Mouse (Mus musculus): ENCODE data around the gene Znrd1as.

GRCm38 (mm10) chr17:37012141-37012540, 53.7 kb downstream of the Znrd1as start:
- TF ChIP-seq POLR2A (IDR thresholded peaks at IDR 0.05; ENCODE audit: borderline replicate concordance, extremely low read depth, low read depth, low read length), result no peak
- TF ChIP-seq CTCF (IDR thresholded peaks at IDR 0.05; ENCODE audit: insufficient read depth, low read length), result no peak
